Mouse (Mus musculus) embryonic stem cell, embryonic (primary cell): ENCODE data around the gene Ppp1r11.

ENCODE experiments used
- CTCF ChIA-PET, 4 experiments: fragments of 300-600 bp in 2 of 4; fragments of 350-600 bp in 2 of 4; sonication (Branson Sonifier 250); formaldehyde crosslinking; loops; one replicate each; lab custom pipeline; 2022; ENCODE audit warnings: inconsistent platforms in 2 of 4; lab: Charles Lee
- POLR2A ChIA-PET, 4 experiments: fragments of 300-600 bp in 2 of 4; fragments of 350-600 bp in 2 of 4; sonication (Branson Sonifier 250); formaldehyde crosslinking; loops; one replicate each; lab custom pipeline; 2022; ENCODE audit warnings: antibody characterized with exemption in 4 of 4, inconsistent platforms in 1 of 4; lab: Charles Lee

Ppp1r11 gene

GRCm38 (mm10) chr17:36981221-36981813 lies 29.8 kb upstream of the Ppp1r11 start, which contains the start of gene 2410137M14Rik:
Gene 2410137M14Rik, minus strand, starts transcription at chr17:36981237.
- ChIA-PET CTCF (interaction anchor here in 2 of 4 experiments (0.8 to 2.1 kb wide), 5 partner anchors 9 to 157 kb away, joined by 3 to 7 read pairs (median 3); no protein-coding TSS in a partner anchor), POLR2A (interaction anchor here (0.5 to 10.9 kb wide), 66 partner anchors 8 to 209 kb away, joined by 3 to 469 read pairs (median 9); partner anchors contain the start of genes Gabbr1 (in 4 of the 4), H2-M5 (in 3 of the 4), Trim26 (in 2 of the 4) and Zfp57 (in 2 of the 4))

GRCm38 (mm10) chr17:36973271-36973787 lies 21.8 kb upstream of the Ppp1r11 start:
- POLR2A ChIA-PET: interaction anchor here (0.6 to 13.6 kb wide), 91 partner anchors 9 to 1135 kb away, joined by 3 to 424 read pairs (median 6); partner anchors contain the start of genes 2410137M14Rik (in 4 of the 4), H2-M5 (in 4 of the 4), Znrd1 (in 4 of the 4) and Znrd1as (in 4 of the 4)
- CTCF ChIA-PET: interaction anchor here in 3 of 4 experiments (0.8 to 1.3 kb wide), 10 partner anchors 8 to 77 kb away, joined by 3 to 6 read pairs (median 4); partner anchors contain the start of genes Gabbr1 (in 2 of the 3), 2410137M14Rik (in 1 of the 3) and H2-M5 (in 1 of the 3)

GRCm38 (mm10) chr17:36972791-36973190 lies 21.2 kb upstream of the Ppp1r11 start:
- CTCF ChIA-PET: interaction anchor here in 3 of 4 experiments (0.8 to 1.3 kb wide), 10 partner anchors 8 to 77 kb away, joined by 3 to 6 read pairs (median 4); partner anchors contain the start of genes Gabbr1 (in 2 of the 3), 2410137M14Rik (in 1 of the 3) and H2-M5 (in 1 of the 3)
- POLR2A ChIA-PET: interaction anchor here (0.6 to 13.6 kb wide), 89 partner anchors 9 to 1134 kb away, joined by 3 to 424 read pairs (median 6); partner anchors contain the start of genes 2410137M14Rik (in 4 of the 4), H2-M5 (in 4 of the 4), Znrd1 (in 4 of the 4) and Znrd1as (in 4 of the 4)

- CTCF ChIA-PET: interaction anchor here in 2 of 4 experiments (0.8 to 1.4 kb wide), 4 partner anchors 10 to 79 kb away, joined by 3 to 7 read pairs (median 4); no protein-coding TSS in a partner anchor
- POLR2A ChIA-PET: interaction anchor here (0.6 to 13.6 kb wide), 41 partner anchors 9 to 1063 kb away, joined by 3 to 424 read pairs (median 5); partner anchors contain the start of genes 2410137M14Rik (in 4 of the 4), H2-M5 (in 2 of the 4), Znrd1 (in 2 of the 4) and Znrd1as (in 2 of the 4)
Observed at GRCm38 (mm10) chr17:36971172-36971850, 19.8 kb upstream of the Ppp1r11 start.

GRCm38 (mm10) chr17:36970316-36970890 lies 18.9 kb upstream of the Ppp1r11 start:
- ChIA-PET POLR2A (interaction anchor here (0.6 to 13.6 kb wide), 46 partner anchors 8 to 1211 kb away, joined by 3 to 424 read pairs (median 5); partner anchors contain the start of genes 2410137M14Rik (in 4 of the 4), Znrd1 (in 3 of the 4), Znrd1as (in 3 of the 4) and H2-M5 (in 2 of the 4)), CTCF (interaction anchor here in 2 of 4 experiments (0.8 to 1.4 kb wide), 4 partner anchors 10 to 79 kb away, joined by 3 to 7 read pairs (median 4); no protein-coding TSS in a partner anchor)

- CTCF ChIA-PET: interaction anchor here in 1 of 4 experiments (1.3 kb wide), 1 partner anchor 52 kb away, joined by 3 read pairs; no protein-coding TSS in a partner anchor
Observed at GRCm38 (mm10) chr17:36966875-36967274, 15.3 kb upstream of the Ppp1r11 start.

GRCm38 (mm10) chr17:36961125-36961524 lies 9.6 kb upstream of the Ppp1r11 start:
- CTCF ChIA-PET: interaction anchor here in 1 of 4 experiments (0.6 kb wide), 1 partner anchor 9 kb away, joined by 3 read pairs; no protein-coding TSS in a partner anchor
- POLR2A ChIA-PET: interaction anchor here (0.7 to 6.6 kb wide), 15 partner anchors 9 to 121 kb away, joined by 3 to 50 read pairs (median 6); partner anchors contain the start of genes 2410137M14Rik (in 2 of the 4), Gabbr1 (in 1 of the 4) and Ppp1r11 (in 1 of the 4)

More at GRCm38 (mm10) chr17:36966875-36967274, 15.3 kb upstream of the Ppp1r11 start:
- POLR2A ChIA-PET: interaction anchor here in 3 of 4 experiments (0.6 to 13.6 kb wide), 8 partner anchors 8 to 103 kb away, joined by 3 to 424 read pairs (median 3); partner anchors contain the start of genes 2410137M14Rik (in 1 of the 3), H2-M5 (in 1 of the 3) and Zfp57 (in 1 of the 3)

GRCm38 (mm10) chr17:36958884-36959283 lies 7.3 kb upstream of the Ppp1r11 start:
- CTCF ChIA-PET: interaction anchor here in 1 of 4 experiments (0.9 kb wide), 1 partner anchor 12 kb away, joined by 3 read pairs; no protein-coding TSS in a partner anchor
- POLR2A ChIA-PET: interaction anchor here (0.6 to 6.6 kb wide), 26 partner anchors 11 to 124 kb away, joined by 3 to 48 read pairs (median 6); partner anchors contain the start of genes 2410137M14Rik (in 3 of the 4), Gabbr1 (in 1 of the 4) and Rnf39 (in 1 of the 4)

- ChIA-PET POLR2A (interaction anchor here (0.6 to 6.0 kb wide), 50 partner anchors 9 to 244 kb away, joined by 3 to 48 read pairs (median 4); partner anchors contain the start of genes 2410137M14Rik (in 3 of the 4), H2-M5 (in 3 of the 4), Rnf39 (in 2 of the 4) and Gabbr1 (in 1 of the 4)), CTCF (interaction anchor here in 3 of 4 experiments (0.9 to 1.3 kb wide), 4 partner anchors 11 to 246 kb away, joined by 3 read pairs; no protein-coding TSS in a partner anchor)
Observed at GRCm38 (mm10) chr17:36957999-36958743, 6.6 kb upstream of the Ppp1r11 start, which contains the start of the genes Znrd1 and Znrd1as. Gene Znrd1, minus strand, starts transcription at chr17:36958559. Gene Znrd1as, plus strand, starts transcription at chr17:36958592.

- CTCF ChIA-PET: no interaction called here
- POLR2A ChIA-PET: interaction anchor here in 3 of 4 experiments (0.5 to 2.5 kb wide), 5 partner anchors 17 to 93 kb away, joined by 3 to 15 read pairs (median 3); partner anchors contain the start of gene Gabbr1 (in 1 of the 3)
Observed at GRCm38 (mm10) chr17:36953062-36953461, 1.5 kb upstream of the Ppp1r11 start.

- ChIA-PET CTCF (no interaction called here), POLR2A (interaction anchor here (0.6 to 2.5 kb wide), 12 partner anchors 8 to 102 kb away, joined by 3 to 15 read pairs (median 4); no protein-coding TSS in a partner anchor)
Observed at GRCm38 (mm10) chr17:36952631-36953030, 1.1 kb upstream of the Ppp1r11 start.

GRCm38 (mm10) chr17:36949265-36949664 lies 2.3 kb downstream of the Ppp1r11 start:
- POLR2A ChIA-PET: interaction anchor here in 2 of 4 experiments (0.6 to 1.1 kb wide), 5 partner anchors 9 to 1028 kb away, joined by 3 read pairs; partner anchors contain the start of genes Zfp57 (in 1 of the 2), Znrd1 (in 1 of the 2) and Znrd1as (in 1 of the 2)

GRCm38 (mm10) chr17:36948286-36948685 lies 3.3 kb downstream of the Ppp1r11 start:
- POLR2A ChIA-PET: interaction anchor here in 2 of 4 experiments (0.9 to 1.8 kb wide), 6 partner anchors 12 to 112 kb away, joined by 3 to 7 read pairs (median 4); no protein-coding TSS in a partner anchor
- CTCF ChIA-PET: interaction anchor here in 2 of 4 experiments (0.7 to 1.6 kb wide), 2 partner anchors 56 to 59 kb away, joined by 3 to 6 read pairs; no protein-coding TSS in a partner anchor

More at GRCm38 (mm10) chr17:36949265-36949664, 2.3 kb downstream of the Ppp1r11 start:
- CTCF ChIA-PET: interaction anchor here in 1 of 4 experiments (1.2 kb wide), 1 partner anchor 34 kb away, joined by 3 read pairs; no protein-coding TSS in a partner anchor

- ChIA-PET CTCF (interaction anchor here (0.5 to 1.6 kb wide), 14 partner anchors 9 to 136 kb away, joined by 3 to 6 read pairs (median 4); partner anchors contain the start of genes Znrd1 (in 1 of the 4) and Znrd1as (in 1 of the 4)), POLR2A (interaction anchor here (0.6 to 2.4 kb wide), 46 partner anchors 10 to 251 kb away, joined by 3 to 17 read pairs (median 4); partner anchors contain the start of genes Znrd1 (in 4 of the 4), Znrd1as (in 4 of the 4), Gabbr1 (in 2 of the 4) and H2-M5 (in 1 of the 4))
Observed at GRCm38 (mm10) chr17:36947051-36947819, 4.3 kb downstream of the Ppp1r11 start.
